In the genomic region with DNA sequence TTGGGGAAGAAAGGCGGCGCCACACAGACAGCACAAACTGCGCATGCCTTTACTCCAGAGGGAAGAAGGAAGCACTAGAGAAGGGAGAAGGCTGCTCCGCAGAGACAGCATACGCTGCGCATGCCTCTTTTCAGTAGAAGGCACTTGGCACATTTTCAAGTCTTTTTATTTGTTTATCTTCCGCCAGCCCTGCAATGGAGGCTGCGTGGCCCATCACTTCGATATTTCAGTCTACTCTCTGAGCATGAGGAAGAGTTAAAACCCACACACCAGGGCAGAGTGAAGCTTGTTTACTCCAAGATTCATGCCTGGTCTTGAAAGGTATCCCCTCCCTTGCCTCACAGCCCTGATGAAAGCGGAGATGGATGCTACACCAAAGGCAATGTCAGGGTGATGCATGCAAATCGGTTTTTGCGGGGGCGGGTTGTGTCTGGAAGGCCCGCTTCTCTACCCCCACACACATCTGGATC, we compare ENCODE assay signal across 9 mouse cellular contexts.
DNase-seq lines count a peak whose midpoint lies in the region; ATAC-seq lines count a peak whose summit lies in the region.
"Had no signal": no experiment of that assay in that cellular context is flagged by ENCODE, and none has a peak within 500 bp of the region (broad histone marks: within the 10 kb centered on the region; RNA-seq: fewer than 3 reads in every experiment).

No protein-coding gene starts in this region.

- H3K36me3 ChIP-seq in limb, embryonic 13.5 days, result no peaks in the 10 kb centered on the region
- H3K36me3 ChIP-seq in limb, embryonic 10.5 days, result no peaks in the 10 kb centered on the region
- H3K36me3 ChIP-seq in heart, embryonic 13.5 days, result no peaks in the 10 kb centered on the region
- H3K36me3 ChIP-seq in hindbrain, embryonic 11.5 days (ENCODE audit: control insufficient read depth, insufficient read depth, low read length), result no peaks in the 10 kb centered on the region

- H3K27me3 ChIP-seq in limb, embryonic 13.5 days, result no peaks in the 10 kb centered on the region
- no peaks in the 10 kb centered on the region for H3K27me3 ChIP-seq in limb, embryonic 10.5 days (ENCODE audit: low read depth, poor library complexity, severe bottlenecking)
- H3K27me3 ChIP-seq in heart, embryonic 13.5 days (replicated peaks), result no peaks in the 10 kb centered on the region; the same call in 1 of the 2 replicates
- no peaks in the 10 kb centered on the region for H3K27me3 ChIP-seq in hindbrain, embryonic 11.5 days (ENCODE audit: control insufficient read depth, insufficient read depth, low read length)

- 60% methylated on average over 14 of the region's 14 CpGs for WGBS in limb, embryonic 13.5 days
- 74% methylated on average over 14 of the region's 14 CpGs for WGBS in limb, embryonic 10.5 days
- 54% methylated on average over 14 of the region's 14 CpGs for WGBS in heart, embryonic 13.5 days
- 84% methylated on average over 14 of the region's 14 CpGs for WGBS in hindbrain, embryonic 11.5 days

- DNase-seq in limb, embryonic 10.5 days (ENCODE audit: low spot score), result no peak
- DNase-seq in kidney, postnatal 36 days, result peak; percentile 21 to 31
- DNase-seq in testis, postnatal 10 days (ENCODE audit: low spot score), result peak; percentile 49
- DNase-seq in hindbrain, embryonic 11.5 days (ENCODE audit: low spot score), result no peak
- DNase-seq in adipocyte (ENCODE audit: low spot score), result no peak

- H3K9me3 ChIP-seq in limb, embryonic 13.5 days, result no peaks in the 10 kb centered on the region
- H3K9me3 ChIP-seq in limb, embryonic 10.5 days (replicated peaks), result no peaks in the 10 kb centered on the region
- H3K9me3 ChIP-seq in heart, embryonic 13.5 days, result no peaks in the 10 kb centered on the region
- no peaks in the 10 kb centered on the region for H3K9me3 ChIP-seq in hindbrain, embryonic 11.5 days (ENCODE audit: control insufficient read depth, low read length)

- ATAC-seq in limb, embryonic 13.5 days (ENCODE audit: low FRiP score, low read depth), result 0 out of 2 replicates have a peak, but pooled peaks have one; percentile 28
- ATAC-seq in heart, embryonic 13.5 days (ENCODE audit: extremely low read depth, insufficient number of reproducible peaks, low FRiP score, low TSS enrichment), result no peak
- no peak for ATAC-seq in erythroid progenitor cell, adult 5-6 weeks (replicated peaks; ENCODE audit: low FRiP score, poor library complexity, severe bottlenecking)
- no peak for ATAC-seq in hindbrain, embryonic 11.5 days (ENCODE audit: low FRiP score)

- no peak overlapping the region for H3K4me3 ChIP-seq in limb, embryonic 13.5 days
- no peak overlapping the region for H3K4me3 ChIP-seq in limb, embryonic 10.5 days
- peak overlapping the region; percentile 9; the same call in 1 of the 2 replicates for H3K4me3 ChIP-seq in heart, embryonic 13.5 days
- H3K4me3 ChIP-seq in hindbrain, embryonic 11.5 days (ENCODE audit: low read depth, low read length), result no peak overlapping the region

- peak overlapping the region; percentile 27; the same call in 1 of the 2 replicates for H3K4me2 ChIP-seq in limb, embryonic 13.5 days (replicated peaks)
- peak overlapping the region; percentile 47 for H3K4me2 ChIP-seq in heart, embryonic 13.5 days
- H3K4me2 ChIP-seq in hindbrain, embryonic 11.5 days (replicated peaks; ENCODE audit: low read depth, low read length), result no peak overlapping the region

- no peak overlapping the region for H3K27ac ChIP-seq in limb, embryonic 13.5 days
- H3K27ac ChIP-seq in limb, embryonic 10.5 days, result no peak overlapping the region
- H3K27ac ChIP-seq in heart, embryonic 13.5 days (replicated peaks), result no peak overlapping the region
- H3K27ac ChIP-seq in hindbrain, embryonic 11.5 days (ENCODE audit: low read depth, low read length), result no peak overlapping the region
- H3K27ac ChIP-seq: liver, embryonic 14.5 days had no signal

- H3K4me1 ChIP-seq in limb, embryonic 13.5 days, result 0 out of 2 replicates have a peak, but pooled peaks cover 5% of the 10 kb centered on the region
- 0 out of 2 replicates have a peak, but pooled peaks cover 6% of the 10 kb centered on the region for H3K4me1 ChIP-seq in limb, embryonic 10.5 days
- H3K4me1 ChIP-seq in heart, embryonic 13.5 days, result no peaks in the 10 kb centered on the region
- no peaks in the 10 kb centered on the region for H3K4me1 ChIP-seq in hindbrain, embryonic 11.5 days (replicated peaks; ENCODE audit: control insufficient read depth, insufficient read depth, low read length)

- no peak overlapping the region for H3K9ac ChIP-seq in limb, embryonic 13.5 days
- no peak overlapping the region for H3K9ac ChIP-seq in heart, embryonic 13.5 days
- H3K9ac ChIP-seq in hindbrain, embryonic 11.5 days (ENCODE audit: low read depth, low read length), result no peak overlapping the region
- H3K9ac ChIP-seq: liver, embryonic 14.5 days had no signal

Comparison
In these comparisons a context has a peak if more than half of its experiments do, and no peak if none do; other contexts are left out.
1. DNase-seq: peak in kidney, postnatal 36 days (2 of 2) and testis, postnatal 10 days (single experiment); none in limb, embryonic 10.5 days (single experiment), hindbrain, embryonic 11.5 days (single experiment) and adipocyte (single experiment).